Comparison of ENCODE assay signal across 8 mouse cellular contexts in genomic region chr3:90264687-90265033, GRCm38 (mm10). TPM values are rescaled to one million over a fixed set of nuclear protein-coding genes. Genes with fewer than 3 reads are reported as not detected.
DNase-seq lines count a peak whose midpoint lies in the region; ATAC-seq and TF ChIP-seq lines count a peak whose summit lies in the region.

No protein-coding gene starts in this region.

- no peaks in the 10 kb centered on the region for H3K9me3 ChIP-seq in liver, embryonic 15.5 days (replicated peaks)

- H3K4me3 ChIP-seq in gastrocnemius, adult 2 months: peak overlapping the region; percentile 98
- H3K4me3 ChIP-seq in thymus, adult 2 months (ENCODE audit: control insufficient read depth, insufficient read depth, low read length): peak overlapping the region; percentile 66
- H3K4me3 ChIP-seq in liver, embryonic 15.5 days (replicated peaks): peak overlapping the region; percentile 89

- ATAC-seq in liver, embryonic 15.5 days (ENCODE audit: insufficient read depth): no peak

- no peak for DNase-seq in gastrocnemius, adult 2 months
- no peak for DNase-seq in gastrocnemius, adult 18-20 months (ENCODE audit: low spot score)
- no peak for DNase-seq in thymus, adult 2 months
- DNase-seq in thymus, postnatal 0 days (ENCODE audit: low spot score): no peak
- DNase-seq in yolk sac, embryonic 10.5 days (ENCODE audit: low spot score): no peak
- DNase-seq in embryo, embryonic 10.5 days (ENCODE audit: low spot score): no peak
- DNase-seq in frontal cortex, postnatal 14 days (ENCODE audit: low spot score in 2 of 2): no peak

- peak overlapping the region; percentile 100 for H3K27ac ChIP-seq in gastrocnemius, adult 2 months
- no peak overlapping the region; the same call in 1 of the 2 replicates for H3K27ac ChIP-seq in thymus, adult 2 months (ENCODE audit: control insufficient read depth, insufficient read depth, low read length)
- H3K27ac ChIP-seq in liver, embryonic 15.5 days (replicated peaks): peak overlapping the region; percentile 95

- intact Hi-C loops in gastrocnemius, adult 2 months (cut with DNase I): loop anchor here (5.0 to 10.0 kb wide), 2 partner anchors 50 to 108 kb away; partner anchors contain the start of genes Rab13 and Rps27

- peaks cover 12% of the 10 kb centered on the region for H3K4me1 ChIP-seq in thymus, adult 2 months (replicated peaks; ENCODE audit: control insufficient read depth, insufficient read depth, low read length)
- H3K4me1 ChIP-seq in liver, embryonic 15.5 days (replicated peaks): peaks cover 44% of the 10 kb centered on the region

- H3K4me2 ChIP-seq in liver, embryonic 15.5 days: peak overlapping the region; percentile 97

- H3K9ac ChIP-seq in liver, embryonic 15.5 days: peak overlapping the region; percentile 83

- WGBS in thymus, adult 2 months: 12% methylated on average over 10 of the region's 10 CpGs
- 20% methylated on average over 10 of the region's 10 CpGs for WGBS in liver, embryonic 15.5 days (ENCODE audit: insufficient replicate concordance)

- no peak for TF ChIP-seq POLR2A in thymus, adult 2 months (IDR thresholded peaks at IDR 0.05; ENCODE audit: control insufficient read depth, extremely low read depth, insufficient read depth, low read length, poor library complexity)

- no peak for TF ChIP-seq CTCF in gastrocnemius, adult 2 months (IDR thresholded peaks at IDR 0.05)
- no peak for TF ChIP-seq CTCF in thymus, adult 2 months (IDR thresholded peaks at IDR 0.05; ENCODE audit: borderline replicate concordance, control insufficient read depth, extremely low read depth, insufficient read depth, low read length, poor library complexity)

- H3K27me3 ChIP-seq in thymus, adult 2 months (ENCODE audit: control insufficient read depth, insufficient read depth, low read length): no peaks in the 10 kb centered on the region
- no peaks in the 10 kb centered on the region for H3K27me3 ChIP-seq in liver, embryonic 15.5 days

- H3K36me3 ChIP-seq in thymus, adult 2 months (ENCODE audit: control insufficient read depth, insufficient read depth, low read length): peaks cover 24% of the 10 kb centered on the region
- H3K36me3 ChIP-seq in liver, embryonic 15.5 days (replicated peaks): peaks cover 42% of the 10 kb centered on the region

RNA-seq across cellular contexts. Expression of gene Dennd4b, which starts 0.3 kb away (rescaled TPM):
- total RNA-seq in gastrocnemius, adult 2 months (2021): 10 to 100 TPM; 82.2 to 84.2 TPM
- 10 to 100 TPM; 81.1 to 81.6 TPM for total RNA-seq in gastrocnemius, adult 18-20 months (2021)
- 163 and 182 TPM in 2 replicates for polyA plus RNA-seq in thymus, adult 2 months (2012; rRNA removed)
- 9.4 TPM in 2 replicates for polyA plus RNA-seq in thymus, postnatal 0 days (2015; fragmentation: Nextera tagmentation; extraction: Ambion mirVana)
- polyA plus RNA-seq in liver, embryonic 15.5 days (2015; fragmentation: Nextera tagmentation; extraction: Ambion mirVana): 2.3 and 2.6 TPM in 2 replicates

RNA-seq across cellular contexts. Expression of gene Crtc2, which starts 10.7 kb away (rescaled TPM):
- 10 to 100 TPM; 16.8 to 17.3 TPM for total RNA-seq in gastrocnemius, adult 2 months (2021)
- 10 to 100 TPM; 13.7 to 16.2 TPM for total RNA-seq in gastrocnemius, adult 18-20 months (2021)
- polyA plus RNA-seq in thymus, adult 2 months (2012; rRNA removed): 151 and 161 TPM in 2 replicates
- 16.1 and 21.1 TPM in 2 replicates for polyA plus RNA-seq in thymus, postnatal 0 days (2015; fragmentation: Nextera tagmentation; extraction: Ambion mirVana)
- 6.1 and 7.9 TPM in 2 replicates for polyA plus RNA-seq in liver, embryonic 15.5 days (2015; fragmentation: Nextera tagmentation; extraction: Ambion mirVana)

RNA-seq across cellular contexts. Expression of gene Slc39a1, which starts 16.7 kb away (rescaled TPM):
- 10 to 100 TPM; 41.6 to 50.6 TPM for total RNA-seq in gastrocnemius, adult 2 months (2021)
- 10 to 100 TPM; 38.9 to 40.7 TPM for total RNA-seq in gastrocnemius, adult 18-20 months (2021)
- 68.5 and 69.2 TPM in 2 replicates for polyA plus RNA-seq in thymus, adult 2 months (2012; rRNA removed)
- 92.7 and 96.1 TPM in 2 replicates for polyA plus RNA-seq in thymus, postnatal 0 days (2015; fragmentation: Nextera tagmentation; extraction: Ambion mirVana)
- polyA plus RNA-seq in liver, embryonic 15.5 days (2015; fragmentation: Nextera tagmentation; extraction: Ambion mirVana): 27.6 and 28.1 TPM in 2 replicates

RNA-seq across cellular contexts. Expression of gene Creb3l4, which starts 21.3 kb away (rescaled TPM):
- not detected for total RNA-seq in gastrocnemius, adult 2 months (2021)
- total RNA-seq in gastrocnemius, adult 18-20 months (2021): not detected
- 0.94 and 1.3 TPM in 2 replicates for polyA plus RNA-seq in thymus, adult 2 months (2012; rRNA removed)
- polyA plus RNA-seq in thymus, postnatal 0 days (2015; fragmentation: Nextera tagmentation; extraction: Ambion mirVana): 3.3 and 3.9 TPM in 2 replicates
- polyA plus RNA-seq in liver, embryonic 15.5 days (2015; fragmentation: Nextera tagmentation; extraction: Ambion mirVana): 0.37 and 0.47 TPM in 2 replicates

RNA-seq across cellular contexts. Expression of gene Gatad2b, which starts 28.3 kb away (rescaled TPM):
- 10 to 100 TPM; 50.2 to 53.9 TPM for total RNA-seq in gastrocnemius, adult 2 months (2021)
- 10 to 100 TPM; 58.3 to 59.4 TPM for total RNA-seq in gastrocnemius, adult 18-20 months (2021)
- polyA plus RNA-seq in thymus, adult 2 months (2012; rRNA removed): 69.8 and 77.6 TPM in 2 replicates
- 10.1 and 14.1 TPM in 2 replicates for polyA plus RNA-seq in thymus, postnatal 0 days (2015; fragmentation: Nextera tagmentation; extraction: Ambion mirVana)
- polyA plus RNA-seq in liver, embryonic 15.5 days (2015; fragmentation: Nextera tagmentation; extraction: Ambion mirVana): 3.4 and 3.5 TPM in 2 replicates

Comparison
In these comparisons a context has a peak if more than half of its experiments do, and no peak if none do; other contexts are left out.
1. RNA of gene Dennd4b, which starts 0.3 kb away (polyA plus RNA-seq): 163 to 182 TPM in thymus, adult 2 months; 9.4 TPM in thymus, postnatal 0 days and 2.3 to 2.6 TPM in liver, embryonic 15.5 days; every median in the first group is over 10 times any median in the second.
2. Peak in every context shown above with its lines, with median percentiles within 50 percentile points of each other: H3K4me3 ChIP-seq.